Mouse (Mus musculus): ENCODE data around the gene 1700057G04Rik. TPM values are rescaled to one million over a fixed set of nuclear protein-coding genes. Genes with fewer than 3 reads are reported as not detected.

1700057G04Rik gene
- total and polyA plus RNA-seq, 3 experiments = 0.22 TPM; not detected in 2

GRCm38 (mm10) chr9:92385831-92386230, 76.7 kb downstream of the 1700057G04Rik start:
- DNase-seq (ENCODE audit: low spot score) (no peak), ATAC-seq (ENCODE audit: extremely low read depth, insufficient number of reproducible peaks, low FRiP score, poor library complexity, severe bottlenecking) (no peak)
- Histone ChIP-seq H3K4me1 (ENCODE audit: insufficient read depth, low read depth, low read length) (no peaks in the 10 kb centered on the region), H3K27me3 (ENCODE audit: insufficient read depth, low read length) (no peaks in the 10 kb centered on the region), H3K36me3 (replicated peaks) (no peaks in the 10 kb centered on the region), H3K4me3 (ENCODE audit: low read depth, low read length) (no peak overlapping the region), H3K9me3 (replicated peaks) (no peaks in the 10 kb centered on the region)
- TF ChIP-seq GATA2 (IDR thresholded peaks at IDR 0.05; ENCODE audit: borderline replicate concordance, low read depth, low read length) = no peak
- TF ChIP-seq GATA1 (IDR thresholded peaks at IDR 0.05; ENCODE audit: borderline replicate concordance, low read length) = no peak
- TF ChIP-seq TAL1 (conservative IDR thresholded peaks at IDR 0.05; ENCODE audit: low read depth, low read length) = no peak
- no peak for TF ChIP-seq POLR2AphosphoS5 (IDR thresholded peaks at IDR 0.05; ENCODE audit: insufficient replicate concordance, low read depth, low read length)
- no peak for TF ChIP-seq CTCF (IDR thresholded peaks at IDR 0.05; ENCODE audit: low read depth, low read length)

- ATAC-seq (ENCODE audit: extremely low read depth, insufficient number of reproducible peaks, low FRiP score, poor library complexity, severe bottlenecking) = no peak
- H3K27me3 ChIP-seq (ENCODE audit: insufficient read depth, low read length) = no peaks in the 10 kb centered on the region
- no peaks in the 10 kb centered on the region for H3K9me3 ChIP-seq (replicated peaks)
- no peak overlapping the region for H3K4me3 ChIP-seq (ENCODE audit: low read depth, low read length)
- DNase-seq (ENCODE audit: low spot score) = no peak
- H3K36me3 ChIP-seq (replicated peaks) = no peaks in the 10 kb centered on the region
- H3K4me1 ChIP-seq (ENCODE audit: insufficient read depth, low read depth, low read length) = no peaks in the 10 kb centered on the region
- TF ChIP-seq CTCF (IDR thresholded peaks at IDR 0.05; ENCODE audit: low read depth, low read length) (no peak), GATA1 (IDR thresholded peaks at IDR 0.05; ENCODE audit: borderline replicate concordance, low read length) (no peak)
Observed at GRCm38 (mm10) chr9:92386871-92387270, 77.7 kb downstream of the 1700057G04Rik start.

- DNase-seq (ENCODE audit: low spot score) (no peak), ATAC-seq (ENCODE audit: extremely low read depth, insufficient number of reproducible peaks, low FRiP score, poor library complexity, severe bottlenecking) (no peak)
- Histone ChIP-seq H3K4me1 (ENCODE audit: insufficient read depth, low read depth, low read length) (no peaks in the 10 kb centered on the region), H3K4me3 (ENCODE audit: low read depth, low read length) (no peak overlapping the region), H3K27me3 (ENCODE audit: insufficient read depth, low read length) (no peaks in the 10 kb centered on the region), H3K9me3 (replicated peaks) (no peaks in the 10 kb centered on the region), H3K36me3 (replicated peaks) (no peaks in the 10 kb centered on the region)
- TF ChIP-seq GATA1 (IDR thresholded peaks at IDR 0.05; ENCODE audit: borderline replicate concordance, low read length) (no peak), POLR2AphosphoS5 (IDR thresholded peaks at IDR 0.05; ENCODE audit: insufficient replicate concordance, low read depth, low read length) (no peak), GATA2 (IDR thresholded peaks at IDR 0.05; ENCODE audit: borderline replicate concordance, low read depth, low read length) (no peak)
Observed at GRCm38 (mm10) chr9:92387404-92387803, 78.2 kb downstream of the 1700057G04Rik start.

GRCm38 (mm10) chr9:92402628-92403027, 93.5 kb downstream of the 1700057G04Rik start:
- DNase-seq (ENCODE audit: low spot score) (no peak), ATAC-seq (ENCODE audit: extremely low read depth, insufficient number of reproducible peaks, low FRiP score, poor library complexity, severe bottlenecking) (no peak)
- Histone ChIP-seq H3K9me3 (replicated peaks) (no peaks in the 10 kb centered on the region), H3K36me3 (replicated peaks) (no peaks in the 10 kb centered on the region), H3K27me3 (ENCODE audit: insufficient read depth, low read length) (no peaks in the 10 kb centered on the region), H3K4me3 (ENCODE audit: low read depth, low read length) (no peak overlapping the region), H3K4me1 (ENCODE audit: insufficient read depth, low read depth, low read length) (no peaks in the 10 kb centered on the region)
- TF ChIP-seq GATA1 (IDR thresholded peaks at IDR 0.05; ENCODE audit: borderline replicate concordance, low read length) (no peak), TAL1 (conservative IDR thresholded peaks at IDR 0.05; ENCODE audit: low read depth, low read length) (no peak), POLR2AphosphoS5 (IDR thresholded peaks at IDR 0.05; ENCODE audit: insufficient replicate concordance, low read depth, low read length) (no peak), GATA2 (IDR thresholded peaks at IDR 0.05; ENCODE audit: borderline replicate concordance, low read depth, low read length) (no peak), CTCF (IDR thresholded peaks at IDR 0.05; ENCODE audit: low read depth, low read length) (no peak)

Other genes starting within 250 kb of the 1700057G04Rik start
- gene Plscr5, start 116.4 kb upstream of the 1700057G04Rik start, total RNA-seq (2014; fragmentation: Nextera tagmentation) = not detected in 2 replicates
- not detected in 2 replicates for gene Plscr5, start 116.4 kb upstream of the 1700057G04Rik start, total RNA-seq (2017)
- not detected in 2 replicates for gene Plscr5, start 116.4 kb upstream of the 1700057G04Rik start, polyA plus RNA-seq (2012)
- 76.7 and 80.3 TPM in 2 replicates for gene Plscr1, start 59.6 kb upstream of the 1700057G04Rik start, total RNA-seq (2014; fragmentation: Nextera tagmentation)
- gene Plscr1, start 59.6 kb upstream of the 1700057G04Rik start, total RNA-seq (2017) = 146 and 180 TPM in 2 replicates
- 124 and 157 TPM in 2 replicates for gene Plscr1, start 59.6 kb upstream of the 1700057G04Rik start, polyA plus RNA-seq (2012)
- 2.5 and 6.2 TPM in 2 replicates for gene Plscr2, start 33.8 kb upstream of the 1700057G04Rik start, total RNA-seq (2014; fragmentation: Nextera tagmentation)
- 2.5 and 2.6 TPM in 2 replicates for gene Plscr2, start 33.8 kb upstream of the 1700057G04Rik start, total RNA-seq (2017)
- 0.07 TPM in 1 of 2 replicates, not detected in the other for gene Plscr2, start 33.8 kb upstream of the 1700057G04Rik start, polyA plus RNA-seq (2012)
- not detected in 2 replicates for gene Plscr4, start 148.0 kb downstream of the 1700057G04Rik start, total RNA-seq (2014; fragmentation: Nextera tagmentation)
- 0.06 and 0.33 TPM in 2 replicates for gene Plscr4, start 148.0 kb downstream of the 1700057G04Rik start, total RNA-seq (2017)
- not detected in 2 replicates for gene Plscr4, start 148.0 kb downstream of the 1700057G04Rik start, polyA plus RNA-seq (2012)
- gene Plod2, start 232.8 kb downstream of the 1700057G04Rik start, total RNA-seq (2014; fragmentation: Nextera tagmentation) = 155 and 157 TPM in 2 replicates
- gene Plod2, start 232.8 kb downstream of the 1700057G04Rik start, total RNA-seq (2017) = 108 and 123 TPM in 2 replicates
- 4.0 and 4.9 TPM in 2 replicates for gene Plod2, start 232.8 kb downstream of the 1700057G04Rik start, polyA plus RNA-seq (2012)